Mouse (Mus musculus) midbrain, embryonic 13.5 days (tissue): ENCODE results near the gene D8Ertd738e. TPM values are rescaled to one million over a fixed set of nuclear protein-coding genes. Genes with fewer than 3 reads are reported as not detected.

ENCODE experiments used
- ATAC-seq: fragments of 200-750 bp; cut with Nextera tagmentation; 2 replicates; pipeline ENCODE4 v1.8.0; 2017; ENCODE audit warnings: mild to moderate bottlenecking, moderate TSS enrichment, moderate library complexity
- H3K27ac ChIP-seq: fragments of 300-500 bp; sonication (generic); 2 replicates; pipeline ENCODE4 v1.5.1; 2015; ENCODE audit warnings: inconsistent platforms, mild to moderate bottlenecking, moderate library complexity
- H3K27me3 ChIP-seq: fragments of 300-500 bp; sonication (generic); 2 replicates; pipeline ENCODE4 v1.6.1; 2015; ENCODE audit warnings: mild to moderate bottlenecking, inconsistent platforms
- H3K36me3 ChIP-seq: fragments of 300-500 bp; sonication (generic); 2 replicates; pipeline ENCODE4 v1.6.1; 2015; ENCODE audit warnings: mild to moderate bottlenecking, inconsistent platforms
- H3K4me1 ChIP-seq: fragments of 300-500 bp; sonication (generic); replicated peaks from 2 replicates; pipeline ENCODE4 v1.6.1; 2015; ENCODE audit warnings: inconsistent platforms
- H3K4me2 ChIP-seq: fragments of 300-500 bp; sonication (generic); replicated peaks from 2 replicates; pipeline ENCODE4 v1.6.1; 2015; ENCODE audit warnings: moderate library complexity, mild to moderate bottlenecking, inconsistent platforms
- H3K4me3 ChIP-seq: fragments of 300-500 bp; sonication (generic); replicated peaks from 2 replicates; pipeline ENCODE4 v1.5.1; 2015; ENCODE audit warnings: mild to moderate bottlenecking, inconsistent platforms
- H3K9ac ChIP-seq: fragments of 300-500 bp; sonication (generic); replicated peaks from 2 replicates; pipeline ENCODE4 v1.6.1; 2015; ENCODE audit warnings: mild to moderate bottlenecking, inconsistent platforms
- H3K9me3 ChIP-seq: fragments of 300-500 bp; sonication (generic); 2 replicates; pipeline ENCODE4 v1.6.1; 2016; ENCODE audit warnings: mild to moderate bottlenecking, inconsistent platforms
- WGBS: fragments of 180-500 bp; shearing (Covaris S2); methylation state at CpG from one replicate; pipeline ENCODE4 v1.1.7; 2015; 5-methylcytosine and 5-hydroxymethylcytosine counted together
- polyA plus RNA-seq: library from polyadenylated mRNA; unstranded; fragments of >200 nt; fragmentation: Nextera tagmentation; extraction: Ambion mirVana; gene quantifications from 2 replicates; pipeline ENCODE4 v1.2.1, GENCODE M21; 2015

Gene D8Ertd738e
- polyA plus RNA-seq, 1 experiment from 2014 or later = 273 TPM

DNA sequence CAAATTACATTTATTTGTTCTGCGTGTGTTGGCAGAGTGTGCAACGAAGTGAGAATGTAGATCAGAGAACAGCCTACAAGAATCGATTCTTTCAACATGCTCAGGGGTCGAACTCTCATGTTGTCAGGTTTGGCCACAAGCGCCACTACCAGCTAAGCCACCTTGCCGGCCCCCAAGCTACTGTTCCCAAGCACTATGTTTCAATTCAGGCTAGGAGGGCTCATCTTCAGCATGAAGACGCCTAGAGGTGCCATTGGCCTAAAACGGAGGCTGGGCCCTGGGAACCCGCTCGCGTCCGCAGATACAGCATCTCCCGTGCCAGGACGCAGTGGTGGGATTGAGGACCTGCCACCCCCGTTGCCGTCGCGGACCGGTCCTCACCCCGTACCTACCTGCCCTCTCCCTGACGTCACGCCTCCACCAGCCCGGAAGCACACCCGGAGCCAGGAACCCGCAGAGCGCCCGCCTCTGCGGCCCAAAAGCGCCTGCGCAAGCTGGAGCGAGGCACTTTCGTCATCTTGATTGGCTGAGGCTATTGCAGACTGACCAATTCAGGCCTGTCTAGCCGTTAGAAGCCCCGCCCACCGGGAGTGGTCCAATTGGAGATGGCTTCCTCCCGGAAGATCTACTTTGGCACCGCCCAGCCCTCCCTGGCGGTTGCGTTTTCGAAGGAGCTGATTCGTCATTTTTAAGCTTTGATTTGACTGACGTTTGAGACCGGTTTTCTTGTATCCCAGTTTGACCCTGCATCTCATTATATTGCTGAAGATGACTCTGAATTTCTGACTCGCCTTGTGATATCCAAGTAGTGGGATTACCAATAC, 20.6 kb upstream of the D8Ertd738e start, which contains the start of gene Ccdc130:
Ccdc130 (minus strand) TSS at position 431 of the 824 bp plus-strand sequence.
- H3K4me2 ChIP-seq = peak within 1 kb of the TSS; percentile 91
- WGBS = under 1% methylated on average over 44 of the region's 44 CpGs
- peak within 1 kb of the TSS; percentile 72 for H3K27ac ChIP-seq
- peak within 1 kb of the TSS; percentile 78 for H3K9ac ChIP-seq
- peak within 1 kb of the TSS; percentile 64 for H3K4me3 ChIP-seq
- no peaks in the 10 kb centered on the region for H3K27me3 ChIP-seq
- peaks cover 10% of the 10 kb centered on the region for H3K4me1 ChIP-seq
- H3K36me3 ChIP-seq = peaks cover 22% of the 10 kb centered on the region
- H3K9me3 ChIP-seq = no peaks in the 10 kb centered on the region
- ATAC-seq = peak; percentile 99

DNA sequence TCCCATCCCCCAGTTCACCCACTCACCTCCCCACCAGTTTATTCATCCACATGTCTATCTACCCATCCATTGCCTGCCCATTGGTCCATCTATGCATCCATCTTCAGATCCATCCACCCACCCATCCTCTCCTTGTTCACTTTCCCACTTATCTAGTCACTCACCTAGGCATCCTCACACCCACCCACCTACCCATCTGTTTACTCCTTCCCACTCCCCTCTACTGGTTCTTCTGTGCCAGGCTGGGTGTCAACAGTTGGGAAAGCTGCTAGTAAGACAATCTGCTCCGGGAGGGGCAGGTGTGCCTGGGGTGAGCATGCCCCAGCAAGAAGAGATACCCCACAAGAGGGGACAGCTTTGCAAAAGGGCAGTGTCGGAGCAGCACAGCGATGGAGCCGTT, 11.6 kb upstream of the D8Ertd738e start:
- no peaks in the 10 kb centered on the region for H3K9me3 ChIP-seq
- H3K4me1 ChIP-seq = peaks cover 16% of the 10 kb centered on the region
- no peaks in the 10 kb centered on the region for H3K27me3 ChIP-seq
- no peak overlapping the region for H3K4me2 ChIP-seq
- no peak overlapping the region for H3K4me3 ChIP-seq
- 94% methylated on average over 4 of the region's 4 CpGs for WGBS
- H3K9ac ChIP-seq = no peak overlapping the region
- no peak overlapping the region for H3K27ac ChIP-seq
- ATAC-seq = no peak
- H3K36me3 ChIP-seq = peaks cover 81% of the 10 kb centered on the region

GRCm38 (mm10) chr8:84256822-84257610, 7.5 kb upstream of the D8Ertd738e start, which contains the start of gene Mri1:
TSS of gene Mri1 (minus strand) at chr8:84257326.
- Histone ChIP-seq H3K27me3 (no peaks in the 10 kb centered on the region), H3K36me3 (peaks cover 70% of the 10 kb centered on the region), H3K4me2 (peak within 1 kb of the TSS; percentile 93), H3K9me3 (no peaks in the 10 kb centered on the region), H3K4me3 (peak within 1 kb of the TSS; percentile 82), H3K27ac (peak within 1 kb of the TSS; percentile 91), H3K4me1 (peaks cover 21% of the 10 kb centered on the region), H3K9ac (peak within 1 kb of the TSS; percentile 91)
- peak; percentile 91 for ATAC-seq
- WGBS = under 1% methylated on average over 64 of the region's 64 CpGs

GRCm38 (mm10) chr8:84256458-84256821, 6.9 kb upstream of the D8Ertd738e start:
- Histone ChIP-seq H3K4me2 (peak overlapping the region; percentile 93), H3K4me1 (peaks cover 21% of the 10 kb centered on the region), H3K27me3 (no peaks in the 10 kb centered on the region), H3K36me3 (peaks cover 70% of the 10 kb centered on the region), H3K4me3 (peak overlapping the region; percentile 82), H3K27ac (peak overlapping the region; percentile 91), H3K9me3 (no peaks in the 10 kb centered on the region), H3K9ac (peak overlapping the region; percentile 91)
- ATAC-seq = peak; percentile 41
- WGBS = 14% methylated on average over 6 of the region's 6 CpGs

DNA sequence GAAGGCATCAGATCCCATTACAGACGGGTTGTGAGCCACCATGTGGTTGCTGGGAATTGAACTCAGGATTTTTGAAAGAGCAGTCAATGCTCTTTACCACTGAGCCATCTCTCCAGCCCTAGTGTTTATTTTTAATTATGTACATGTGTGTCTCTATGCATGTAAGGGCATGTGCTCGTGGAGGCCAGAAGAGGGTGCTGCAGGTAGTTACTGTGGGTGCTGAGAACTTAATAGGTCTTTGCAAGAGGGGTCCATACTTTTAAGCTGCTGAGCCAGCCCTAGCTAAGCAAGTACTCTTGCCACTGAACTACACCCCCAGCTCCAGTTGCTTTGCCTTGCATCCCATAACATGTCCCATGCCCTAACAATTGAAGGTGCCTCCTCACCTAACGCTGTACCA, 6.3 kb upstream of the D8Ertd738e start:
- H3K27ac ChIP-seq = no peak overlapping the region; the same call in 1 of the 2 replicates
- peaks cover 70% of the 10 kb centered on the region for H3K36me3 ChIP-seq
- H3K4me2 ChIP-seq = peak overlapping the region; percentile 93
- no peaks in the 10 kb centered on the region for H3K27me3 ChIP-seq
- H3K4me3 ChIP-seq = peak overlapping the region; percentile 82
- ATAC-seq = no peak
- H3K9ac ChIP-seq = peak overlapping the region; percentile 91
- H3K4me1 ChIP-seq = peaks cover 21% of the 10 kb centered on the region
- 91% methylated on average over 3 of the region's 3 CpGs for WGBS
- no peaks in the 10 kb centered on the region for H3K9me3 ChIP-seq

DNA sequence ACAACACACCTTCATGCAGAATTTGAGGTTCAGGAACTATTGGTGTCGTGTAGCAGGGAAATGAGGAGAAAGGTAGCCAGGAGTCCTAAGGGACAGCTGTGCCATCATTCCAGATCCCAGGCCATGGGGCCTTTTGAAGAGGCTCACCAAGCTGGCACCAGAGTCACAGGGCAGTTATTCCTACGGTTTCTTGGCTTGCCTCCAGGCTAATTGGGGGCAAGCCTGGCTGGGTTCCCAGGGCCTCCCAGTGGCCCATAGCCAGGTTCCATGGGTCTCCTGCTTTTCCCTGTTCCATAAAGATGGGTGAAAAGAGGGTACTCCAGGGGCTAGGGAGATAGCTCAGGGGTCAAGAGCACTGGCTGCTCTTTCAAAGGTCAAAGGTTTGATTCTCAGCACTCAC, 7.7 kb downstream of the D8Ertd738e start:
- 84% methylated on average over 2 of the region's 2 CpGs for WGBS
- H3K9ac ChIP-seq = no peak overlapping the region; the same call in 1 of the 2 replicates

GRCm38 (mm10) chr8:84241167-84241566, 8.4 kb downstream of the D8Ertd738e start:
- H3K27me3 ChIP-seq = no peaks in the 10 kb centered on the region
- H3K4me1 ChIP-seq = peaks cover 9% of the 10 kb centered on the region
- peaks cover 34% of the 10 kb centered on the region for H3K36me3 ChIP-seq
- H3K9ac ChIP-seq = no peak overlapping the region
- WGBS = 68% methylated on average over 6 of the region's 6 CpGs
- H3K27ac ChIP-seq = no peak overlapping the region
- H3K9me3 ChIP-seq = no peaks in the 10 kb centered on the region
- no peak overlapping the region for H3K4me3 ChIP-seq
- ATAC-seq = no peak
- no peak overlapping the region for H3K4me2 ChIP-seq

More for the DNA sequence above, 7.7 kb downstream of the D8Ertd738e start:
- H3K27ac ChIP-seq = no peak overlapping the region
- no peak overlapping the region for H3K4me2 ChIP-seq
- H3K27me3 ChIP-seq = no peaks in the 10 kb centered on the region
- H3K9me3 ChIP-seq = no peaks in the 10 kb centered on the region
- peaks cover 8% of the 10 kb centered on the region for H3K4me1 ChIP-seq
- ATAC-seq = no peak
- H3K4me3 ChIP-seq = no peak overlapping the region
- peaks cover 40% of the 10 kb centered on the region for H3K36me3 ChIP-seq

- Histone ChIP-seq H3K27me3 (no peaks in the 10 kb centered on the region), H3K36me3 (peaks cover 25% of the 10 kb centered on the region), H3K9me3 (no peaks in the 10 kb centered on the region), H3K4me2 (peak overlapping the region; percentile 72), H3K9ac (peak overlapping the region; percentile 71), H3K4me3 (peak overlapping the region; percentile 81), H3K27ac (peak overlapping the region; percentile 91), H3K4me1 (peaks cover 42% of the 10 kb centered on the region)
- 18% methylated on average over 19 of the region's 19 CpGs for WGBS
- peak; percentile 3 for ATAC-seq
Observed at GRCm38 (mm10) chr8:84237542-84238229, 11.8 kb downstream of the D8Ertd738e start.

GRCm38 (mm10) chr8:84236998-84237473, 12.5 kb downstream of the D8Ertd738e start, which contains the start of gene Zswim4:
TSS of gene Zswim4 (minus strand) at chr8:84237055.
- under 1% methylated on average over 35 of the region's 35 CpGs for WGBS
- Histone ChIP-seq H3K27ac (peak within 1 kb of the TSS; percentile 91), H3K9ac (peak within 1 kb of the TSS; percentile 99), H3K4me1 (peaks cover 47% of the 10 kb centered on the region), H3K9me3 (no peaks in the 10 kb centered on the region), H3K36me3 (peaks cover 29% of the 10 kb centered on the region), H3K4me3 (peak within 1 kb of the TSS; percentile 81), H3K27me3 (no peaks in the 10 kb centered on the region), H3K4me2 (peak within 1 kb of the TSS; percentile 93)
- ATAC-seq = peak; percentile 99

DNA sequence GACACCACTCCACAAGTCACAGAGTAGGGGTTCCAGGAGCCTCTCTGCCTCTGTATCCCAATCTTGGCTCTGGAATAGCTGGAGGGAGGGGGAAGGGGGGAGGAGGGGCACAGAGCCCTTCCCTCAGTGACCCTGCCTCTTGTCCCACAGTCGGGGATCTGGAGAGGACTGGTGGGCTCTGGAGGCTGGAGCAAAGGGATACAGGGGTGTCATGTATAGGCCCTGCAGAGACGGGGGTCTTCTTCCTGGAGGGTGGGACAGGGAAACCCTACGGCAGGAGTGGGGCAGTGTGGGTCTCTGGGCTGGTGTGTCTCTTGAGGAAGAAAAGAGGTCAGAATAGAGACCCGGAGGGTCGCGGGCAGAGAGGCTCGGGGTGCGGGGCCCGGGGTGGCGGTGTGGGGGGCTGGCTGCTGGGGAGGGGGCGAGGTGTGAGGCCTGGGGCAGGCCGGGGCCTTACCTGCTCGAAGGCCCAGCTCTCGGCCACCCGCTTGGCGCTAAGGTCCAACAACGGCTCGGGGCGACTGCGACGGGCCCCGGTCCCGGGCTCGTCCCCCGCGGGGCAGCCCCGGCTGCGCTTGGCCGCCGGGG, 13.0 kb downstream of the D8Ertd738e start:
- no peaks in the 10 kb centered on the region for H3K9me3 ChIP-seq
- peak overlapping the region; percentile 93 for H3K4me2 ChIP-seq
- ATAC-seq = peak; percentile 51
- peaks cover 35% of the 10 kb centered on the region for H3K36me3 ChIP-seq
- H3K9ac ChIP-seq = peak overlapping the region; percentile 99
- peaks cover 47% of the 10 kb centered on the region for H3K4me1 ChIP-seq
- H3K27me3 ChIP-seq = no peaks in the 10 kb centered on the region
- under 1% methylated on average over 30 of the region's 30 CpGs for WGBS
- H3K4me3 ChIP-seq = peak overlapping the region; percentile 81
- peak overlapping the region; percentile 74 for H3K27ac ChIP-seq

GRCm38 (mm10) chr8:84235746-84236409, 13.6 kb downstream of the D8Ertd738e start:
- H3K4me2 ChIP-seq = peak overlapping the region; percentile 93
- ATAC-seq = no peak
- H3K9ac ChIP-seq = peak overlapping the region; percentile 99
- peak overlapping the region; percentile 74 for H3K27ac ChIP-seq
- 36% methylated on average over 10 of the region's 10 CpGs for WGBS
- peaks cover 41% of the 10 kb centered on the region for H3K36me3 ChIP-seq
- H3K27me3 ChIP-seq = no peaks in the 10 kb centered on the region
- no peaks in the 10 kb centered on the region for H3K9me3 ChIP-seq
- peak overlapping the region; percentile 81 for H3K4me3 ChIP-seq
- H3K4me1 ChIP-seq = peaks cover 47% of the 10 kb centered on the region
